Mouse (Mus musculus): Measurements from ENCODE around the gene Ptpn20. TPM values are rescaled to one million over a fixed set of nuclear protein-coding genes. Genes with fewer than 3 reads are reported as not detected.

Ptpn20 gene
- 0.10 and 0.11 TPM in 2 replicates for polyA plus RNA-seq (2016; fragmentation: Nextera tagmentation; extraction: Ambion mirVana)

DNA sequence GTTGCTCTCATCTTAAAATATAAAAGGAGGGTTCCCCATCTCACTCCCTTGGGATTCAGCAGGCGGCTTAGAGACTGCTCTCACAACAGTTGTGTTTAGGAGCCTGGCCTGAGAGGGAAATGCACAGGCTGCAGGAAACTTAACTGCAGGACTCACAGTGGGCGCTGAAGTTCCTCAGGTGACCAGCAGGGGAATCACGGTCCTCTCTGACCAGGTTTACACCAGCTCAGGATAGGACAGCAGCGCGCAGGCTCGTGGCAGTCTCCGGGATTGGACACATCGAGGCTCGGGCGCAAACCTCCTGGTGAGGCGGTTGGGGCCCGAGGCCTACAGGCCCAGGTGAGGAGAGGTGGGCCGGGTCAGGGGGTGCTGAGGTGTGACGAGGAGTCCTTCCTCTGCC, at the start of gene Ptpn20:
Gene Ptpn20, plus strand, starts transcription at position 257 of the 400 bp plus-strand sequence.
- ATAC-seq (ENCODE audit: low FRiP score, low read depth), result no peak
- no peak within 1 kb of the TSS for H3K27ac ChIP-seq
- H3K4me3 ChIP-seq, result no peak within 1 kb of the TSS
- no peaks in the 10 kb centered on the region for H3K36me3 ChIP-seq
- H3K4me2 ChIP-seq (replicated peaks), result no peak within 1 kb of the TSS
- H3K9ac ChIP-seq, result no peak within 1 kb of the TSS
- H3K9me3 ChIP-seq, result no peaks in the 10 kb centered on the region
- no peaks in the 10 kb centered on the region for H3K27me3 ChIP-seq (replicated peaks)
- WGBS, result 63% methylated on average over 14 of the region's 14 CpGs
- no peaks in the 10 kb centered on the region for H3K4me1 ChIP-seq

DNA sequence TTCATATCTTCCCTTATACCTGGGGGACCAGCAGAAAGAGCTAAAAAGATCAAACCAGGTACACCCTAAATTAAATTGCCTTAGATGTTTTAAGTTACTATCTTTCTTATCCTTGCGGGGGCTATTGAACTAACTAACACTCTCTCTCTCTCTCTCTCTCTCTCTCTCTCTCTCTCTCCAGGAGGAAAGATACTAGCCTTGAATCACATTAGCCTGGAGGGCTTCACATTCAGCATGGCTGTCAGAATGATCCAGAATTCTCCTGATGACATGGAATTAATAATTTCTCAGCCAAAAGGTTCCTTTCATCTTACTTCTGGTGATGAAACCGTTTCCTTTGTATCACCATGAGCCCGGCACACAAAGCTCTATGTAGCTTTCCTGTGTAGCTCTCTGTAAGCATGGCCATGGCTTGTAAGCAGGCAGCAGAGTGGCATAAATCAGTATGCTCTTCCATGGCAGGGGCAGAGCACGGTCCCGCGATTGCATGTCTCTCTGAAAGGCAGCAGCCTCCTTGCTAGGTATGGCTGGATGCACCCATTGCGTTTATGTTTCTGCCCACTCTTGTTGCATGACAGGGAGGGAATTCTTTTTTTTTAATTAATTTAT, 49.3 kb upstream of the Ptpn20 start:
- Histone ChIP-seq H3K9ac (no peak overlapping the region), H3K4me3 (no peak overlapping the region), H3K27ac (no peak overlapping the region), H3K27me3 (replicated peaks) (no peaks in the 10 kb centered on the region), H3K9me3 (no peaks in the 10 kb centered on the region), H3K36me3 (no peaks in the 10 kb centered on the region), H3K4me1 (no peaks in the 10 kb centered on the region), H3K4me2 (replicated peaks) (no peak overlapping the region)
- no peak for ATAC-seq (ENCODE audit: low FRiP score, low read depth)
- WGBS, result 72% methylated on average over 7 of the region's 7 CpGs

- H3K36me3 ChIP-seq, result no peaks in the 10 kb centered on the region
- no peaks in the 10 kb centered on the region for H3K27me3 ChIP-seq (replicated peaks)
- H3K27ac ChIP-seq, result no peak overlapping the region
- H3K4me2 ChIP-seq (replicated peaks), result no peak overlapping the region
- peaks cover 8% of the 10 kb centered on the region; the same call in 1 of the 2 replicates for H3K4me1 ChIP-seq
- no peak overlapping the region for H3K9ac ChIP-seq
- H3K9me3 ChIP-seq, result no peaks in the 10 kb centered on the region
- H3K4me3 ChIP-seq, result no peak overlapping the region
- ATAC-seq (ENCODE audit: low FRiP score, low read depth), result no peak
- WGBS, result 83% methylated on average over 8 of the region's 8 CpGs
Observed at GRCm38 (mm10) chr14:33545565-33546143, 43.4 kb upstream of the Ptpn20 start.

DNA sequence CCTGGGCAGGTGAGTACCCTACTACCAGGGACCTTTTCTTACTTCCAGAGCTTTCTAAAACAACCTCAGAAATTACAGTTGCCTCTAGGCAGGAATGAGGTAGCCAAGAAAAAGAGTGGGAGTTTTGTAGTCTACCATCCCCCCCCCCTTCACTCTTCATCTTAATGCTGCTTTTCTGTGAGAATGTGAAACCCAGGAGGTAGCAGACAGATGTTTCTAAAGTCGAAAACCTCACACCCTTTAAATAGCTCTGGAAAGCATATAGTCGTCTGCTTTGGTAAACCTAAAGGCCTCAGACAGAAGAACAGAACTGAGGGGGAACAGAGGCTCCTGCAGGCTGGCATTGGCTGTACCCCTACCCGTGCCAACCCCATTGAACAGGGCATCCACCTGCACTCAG, 40.4 kb upstream of the Ptpn20 start:
- H3K27me3 ChIP-seq (replicated peaks), result no peaks in the 10 kb centered on the region
- H3K27ac ChIP-seq, result no peak overlapping the region
- no peaks in the 10 kb centered on the region for H3K9me3 ChIP-seq
- WGBS, result 74% methylated on average over 3 of the region's 3 CpGs
- no peak overlapping the region for H3K4me2 ChIP-seq (replicated peaks)
- H3K4me1 ChIP-seq, result peaks cover 8% of the 10 kb centered on the region; the same call in 1 of the 2 replicates
- no peak overlapping the region for H3K9ac ChIP-seq
- H3K36me3 ChIP-seq, result no peaks in the 10 kb centered on the region
- ATAC-seq (ENCODE audit: low FRiP score, low read depth), result no peak
- H3K4me3 ChIP-seq, result no peak overlapping the region

DNA sequence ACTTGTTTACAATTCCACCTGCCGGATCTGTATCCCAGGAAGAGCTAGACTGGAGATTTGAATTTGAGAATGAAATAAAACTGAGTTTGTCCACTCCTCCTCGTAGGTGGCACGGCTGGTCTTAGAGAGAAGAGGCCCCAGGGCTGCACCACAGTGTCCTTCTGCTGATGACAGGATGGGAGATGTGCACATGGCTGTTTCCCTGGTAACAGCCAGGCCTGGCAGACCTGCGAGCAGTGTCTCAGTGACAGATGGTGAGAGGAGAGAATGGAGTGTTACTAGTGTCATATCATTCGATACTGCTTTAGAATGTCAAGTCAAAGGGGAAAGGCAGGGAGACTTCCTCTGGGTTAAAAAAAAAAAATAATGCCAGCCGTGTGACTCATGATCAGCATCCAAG, 39.2 kb upstream of the Ptpn20 start:
- no peak overlapping the region for H3K4me2 ChIP-seq (replicated peaks)
- peaks cover 8% of the 10 kb centered on the region; the same call in 1 of the 2 replicates for H3K4me1 ChIP-seq
- H3K27me3 ChIP-seq (replicated peaks), result no peaks in the 10 kb centered on the region
- H3K9me3 ChIP-seq, result no peaks in the 10 kb centered on the region
- 60% methylated on average over 6 of the region's 6 CpGs for WGBS
- ATAC-seq (ENCODE audit: low FRiP score, low read depth), result 0 out of 2 replicates have a peak, but pooled peaks have one; percentile 21
- H3K36me3 ChIP-seq, result no peaks in the 10 kb centered on the region
- no peak overlapping the region for H3K9ac ChIP-seq
- H3K4me3 ChIP-seq, result no peak overlapping the region
- no peak overlapping the region for H3K27ac ChIP-seq

- 23% methylated on average over 6 of the region's 6 CpGs for WGBS
- no peak overlapping the region for H3K9ac ChIP-seq
- no peak overlapping the region for H3K27ac ChIP-seq
- no peak overlapping the region for H3K4me3 ChIP-seq
- ATAC-seq (ENCODE audit: low FRiP score, low read depth), result no peak
- peaks cover 6% of the 10 kb centered on the region; the same call in 1 of the 2 replicates for H3K4me1 ChIP-seq
- no peaks in the 10 kb centered on the region for H3K27me3 ChIP-seq (replicated peaks)
- no peak overlapping the region for H3K4me2 ChIP-seq (replicated peaks)
- no peaks in the 10 kb centered on the region for H3K9me3 ChIP-seq
- no peaks in the 10 kb centered on the region for H3K36me3 ChIP-seq
Observed at GRCm38 (mm10) chr14:33570737-33571136, 18.3 kb upstream of the Ptpn20 start.

GRCm38 (mm10) chr14:33573643-33574042, 15.4 kb upstream of the Ptpn20 start:
- Histone ChIP-seq H3K27ac (no peak overlapping the region), H3K9ac (no peak overlapping the region), H3K4me3 (no peak overlapping the region), H3K4me1 (peaks cover 6% of the 10 kb centered on the region; the same call in 1 of the 2 replicates), H3K36me3 (no peaks in the 10 kb centered on the region), H3K27me3 (replicated peaks) (no peaks in the 10 kb centered on the region), H3K9me3 (no peaks in the 10 kb centered on the region), H3K4me2 (replicated peaks) (no peak overlapping the region)
- 76% methylated on average over 3 of the region's 3 CpGs for WGBS
- ATAC-seq (ENCODE audit: low FRiP score, low read depth), result no peak

DNA sequence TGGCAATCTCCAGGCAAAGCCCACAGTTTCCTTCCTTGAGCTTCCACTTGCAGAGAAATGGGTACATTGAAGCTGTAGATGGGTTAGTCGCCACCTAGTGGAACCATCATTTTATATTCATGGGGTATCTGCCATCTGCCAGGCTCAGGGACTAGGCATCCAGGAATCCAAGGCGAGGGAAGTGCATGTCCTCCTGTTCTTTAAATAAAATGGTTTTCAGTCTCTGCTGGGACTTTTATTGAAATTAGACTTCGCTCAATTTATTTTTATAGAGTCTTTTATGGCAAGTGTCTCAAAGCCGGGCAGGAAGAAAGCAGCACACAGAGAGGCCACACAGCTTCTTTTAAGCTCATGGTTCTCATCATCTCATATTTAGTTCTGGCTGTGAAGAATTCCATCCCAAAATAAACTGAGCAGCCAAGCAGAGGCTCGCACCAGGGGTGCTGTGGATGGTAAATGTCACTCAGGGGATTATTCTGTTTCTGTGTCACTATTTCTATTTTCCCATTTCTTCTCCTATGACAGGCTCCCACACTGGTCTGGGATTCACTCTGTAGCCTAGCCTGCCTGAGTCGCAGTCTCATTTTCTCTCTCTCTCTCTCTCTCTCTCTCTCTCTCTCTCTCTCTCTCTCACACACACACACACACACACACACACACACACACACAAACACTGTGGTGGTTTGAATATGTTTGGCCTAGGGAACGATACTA, 9.1 kb upstream of the Ptpn20 start:
- Histone ChIP-seq H3K4me1 (no peaks in the 10 kb centered on the region), H3K4me3 (no peak overlapping the region), H3K36me3 (no peaks in the 10 kb centered on the region), H3K9me3 (no peaks in the 10 kb centered on the region), H3K9ac (no peak overlapping the region), H3K4me2 (replicated peaks) (no peak overlapping the region), H3K27me3 (replicated peaks) (no peaks in the 10 kb centered on the region), H3K27ac (no peak overlapping the region)
- ATAC-seq (ENCODE audit: low FRiP score, low read depth), result 0 out of 2 replicates have a peak, but pooled peaks have one; percentile 25
- 33% methylated on average over 7 of the region's 7 CpGs for WGBS

DNA sequence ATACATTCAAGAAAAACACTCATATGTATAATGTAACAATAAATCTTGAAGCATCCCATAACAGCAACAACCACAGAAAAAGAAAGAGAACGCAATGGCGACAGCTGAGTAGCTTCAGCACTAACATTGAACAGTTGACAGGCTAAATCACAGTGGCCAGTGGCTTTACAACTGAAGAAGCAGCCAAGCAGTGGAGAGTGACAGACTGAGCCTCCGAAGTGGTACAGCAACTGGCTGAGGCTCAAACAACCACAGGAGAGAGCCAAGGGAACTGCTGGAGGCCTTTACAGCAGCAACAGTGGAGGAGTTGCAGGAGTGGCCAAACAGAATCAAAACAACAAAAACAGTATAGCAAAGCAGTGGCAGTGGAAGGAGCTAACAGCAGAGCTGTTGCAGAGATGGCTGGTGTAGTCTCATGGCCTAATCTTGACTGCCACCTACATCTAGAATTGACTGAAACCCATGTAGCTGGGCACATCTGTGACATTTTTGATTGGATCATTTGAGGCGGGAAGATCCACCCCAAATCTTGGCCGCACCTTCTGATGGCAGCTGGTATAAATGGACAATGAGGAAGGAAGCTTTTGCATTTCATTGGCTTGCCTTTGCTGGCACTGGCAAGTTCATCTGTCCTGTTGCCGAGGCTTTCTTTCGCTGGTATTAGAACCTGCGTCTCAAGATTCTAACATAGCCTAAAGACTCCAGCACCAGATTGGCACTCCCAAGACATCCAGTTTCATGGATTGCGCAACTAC, 9.5 kb downstream of the Ptpn20 start:
- WGBS, result 94% methylated on average over 9 of the region's 9 CpGs

DNA sequence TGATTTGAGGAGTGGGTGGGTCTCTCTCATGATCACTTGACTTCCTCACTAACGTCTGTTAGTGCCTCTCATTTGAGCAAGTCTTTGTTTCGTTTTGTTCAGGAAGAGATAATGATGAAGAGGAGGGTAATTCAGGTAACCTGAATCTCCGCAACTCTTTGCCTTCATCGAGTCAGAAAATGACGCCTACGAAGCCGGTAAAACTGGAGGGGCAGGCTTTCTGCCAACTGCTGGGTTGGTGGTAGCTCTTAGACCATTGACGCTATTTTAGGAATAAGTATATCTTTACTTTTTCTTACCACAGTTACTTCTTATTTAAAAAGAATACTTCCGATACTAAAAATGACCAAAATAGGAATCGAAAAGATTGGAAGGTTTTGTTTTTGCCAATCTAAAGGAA, 18.4 kb downstream of the Ptpn20 start:
- no peak for ATAC-seq (ENCODE audit: low FRiP score, low read depth)

More for the DNA sequence above, 9.5 kb downstream of the Ptpn20 start:
- Histone ChIP-seq H3K9me3 (no peaks in the 10 kb centered on the region), H3K4me2 (replicated peaks) (no peak overlapping the region), H3K27ac (no peak overlapping the region), H3K36me3 (no peaks in the 10 kb centered on the region), H3K9ac (no peak overlapping the region), H3K4me3 (no peak overlapping the region), H3K4me1 (no peaks in the 10 kb centered on the region), H3K27me3 (replicated peaks) (no peaks in the 10 kb centered on the region)
- no peak for ATAC-seq (ENCODE audit: low FRiP score, low read depth)

GRCm38 (mm10) chr14:33625036-33625435, 36.0 kb downstream of the Ptpn20 start:
- Histone ChIP-seq H3K9ac (no peak overlapping the region), H3K36me3 (no peaks in the 10 kb centered on the region), H3K4me3 (no peak overlapping the region), H3K9me3 (no peaks in the 10 kb centered on the region), H3K4me1 (no peaks in the 10 kb centered on the region), H3K27me3 (replicated peaks) (no peaks in the 10 kb centered on the region), H3K4me2 (replicated peaks) (no peak overlapping the region), H3K27ac (no peak overlapping the region)
- no peak for ATAC-seq (ENCODE audit: low FRiP score, low read depth)
- 87% methylated on average over 3 of the region's 3 CpGs for WGBS

More for the DNA sequence above, 18.4 kb downstream of the Ptpn20 start:
- H3K4me3 ChIP-seq, result no peak overlapping the region
- no peak overlapping the region for H3K4me2 ChIP-seq (replicated peaks)
- no peaks in the 10 kb centered on the region for H3K9me3 ChIP-seq
- H3K27me3 ChIP-seq (replicated peaks), result no peaks in the 10 kb centered on the region
- 86% methylated on average over 10 of the region's 10 CpGs for WGBS
- no peaks in the 10 kb centered on the region for H3K36me3 ChIP-seq
- H3K4me1 ChIP-seq, result no peaks in the 10 kb centered on the region
- no peak overlapping the region for H3K9ac ChIP-seq
- H3K27ac ChIP-seq, result no peak overlapping the region

DNA sequence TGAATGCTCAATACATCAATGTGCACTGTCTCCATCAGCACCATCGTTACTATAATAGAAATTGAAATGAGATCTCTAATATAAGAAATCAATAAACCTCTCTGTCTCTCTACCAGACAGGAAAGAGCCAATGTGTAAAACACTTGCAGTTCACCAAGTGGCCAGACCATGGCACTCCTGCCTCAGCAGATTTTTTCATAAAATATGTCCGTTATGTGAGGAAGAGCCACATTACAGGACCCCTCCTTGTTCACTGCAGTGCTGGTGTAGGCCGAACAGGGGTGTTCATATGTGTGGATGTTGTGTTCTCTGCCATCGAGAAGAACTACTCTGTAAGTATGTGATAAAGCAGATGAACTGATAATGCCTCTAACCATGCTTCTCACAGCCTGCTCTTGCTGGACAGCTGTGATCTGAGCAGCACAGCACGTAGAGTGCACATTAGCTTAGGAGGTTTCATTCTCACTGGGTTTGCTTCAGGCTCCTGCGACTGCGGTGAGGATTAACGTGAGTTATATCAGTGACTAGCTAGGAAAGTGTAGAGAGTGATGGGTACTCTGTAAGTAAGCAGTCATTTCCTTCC, 43.9 kb downstream of the Ptpn20 start:
- 83% methylated on average over 8 of the region's 8 CpGs for WGBS
- H3K27ac ChIP-seq, result no peak overlapping the region
- H3K4me1 ChIP-seq, result no peaks in the 10 kb centered on the region
- ATAC-seq (ENCODE audit: low FRiP score, low read depth), result no peak
- H3K9me3 ChIP-seq, result no peaks in the 10 kb centered on the region
- no peaks in the 10 kb centered on the region for H3K36me3 ChIP-seq
- H3K4me3 ChIP-seq, result no peak overlapping the region
- no peak overlapping the region for H3K4me2 ChIP-seq (replicated peaks)
- no peak overlapping the region for H3K9ac ChIP-seq
- no peaks in the 10 kb centered on the region for H3K27me3 ChIP-seq (replicated peaks)
